Mouse (Mus musculus): ENCODE measurements around the gene Mkrn2os. TPM values are rescaled to one million over a fixed set of nuclear protein-coding genes. Genes with fewer than 3 reads are reported as not detected.

The Mkrn2os gene
- total and polyA plus RNA-seq, 3 experiments, result 0.46 TPM; not detected in 2

DNA sequence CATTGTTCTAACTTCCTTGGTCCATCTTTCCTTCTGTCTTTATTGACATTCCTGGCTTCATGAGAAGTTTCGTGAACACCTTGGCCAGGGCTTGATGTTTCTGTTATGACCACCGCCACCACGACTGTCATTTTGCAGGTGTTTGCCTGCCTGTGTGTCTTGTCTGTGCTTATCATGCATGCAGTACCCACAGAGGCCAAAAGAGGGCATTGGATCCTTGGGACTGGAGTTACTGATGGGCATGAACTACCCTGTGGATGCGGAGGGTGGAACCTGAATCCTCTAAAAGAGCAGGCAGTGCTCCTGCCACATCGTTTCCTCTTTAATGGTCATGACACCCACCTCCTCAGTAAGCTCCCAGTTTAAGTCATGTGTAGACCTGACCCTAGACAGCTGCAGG lies 46.1 kb downstream of the Mkrn2os start (continued):
- TF ChIP-seq NRF1 (IDR thresholded peaks at IDR 0.05; ENCODE audit: insufficient read depth, low read depth, low read length, poor library complexity, severe bottlenecking) (no peak), CTCF (IDR thresholded peaks at IDR 0.05 in 2 of 3, conservative IDR thresholded peaks at IDR 0.05 in 1 of 3; ENCODE audit: control insufficient read depth in 1 of 3, insufficient read depth in 1 of 3, low read depth in 2 of 3, low read length in 3 of 3, poor library complexity in 1 of 3, severe bottlenecking in 1 of 3) (peak; percentile 52 to 80 (median 63)), SIN3A (IDR thresholded peaks at IDR 0.05; ENCODE audit: low read length) (0 out of 2 replicates have a peak, but pooled peaks have one; percentile 26), MAZ (IDR thresholded peaks at IDR 0.05; ENCODE audit: low read depth, low read length) (no peak), ZNF384 (IDR thresholded peaks at IDR 0.05; ENCODE audit: low read depth, low read length) (no peak), CHD1 (IDR thresholded peaks at IDR 0.05; ENCODE audit: low read depth, low read length) (no peak), CHD2 (IDR thresholded peaks at IDR 0.05; ENCODE audit: low read length) (no peak), RAD21 (IDR thresholded peaks at IDR 0.05; ENCODE audit: low read depth, low read length) (peak; percentile 49), ZKSCAN1 (IDR thresholded peaks at IDR 0.05; ENCODE audit: low read depth, low read length) (no peak)

DNA sequence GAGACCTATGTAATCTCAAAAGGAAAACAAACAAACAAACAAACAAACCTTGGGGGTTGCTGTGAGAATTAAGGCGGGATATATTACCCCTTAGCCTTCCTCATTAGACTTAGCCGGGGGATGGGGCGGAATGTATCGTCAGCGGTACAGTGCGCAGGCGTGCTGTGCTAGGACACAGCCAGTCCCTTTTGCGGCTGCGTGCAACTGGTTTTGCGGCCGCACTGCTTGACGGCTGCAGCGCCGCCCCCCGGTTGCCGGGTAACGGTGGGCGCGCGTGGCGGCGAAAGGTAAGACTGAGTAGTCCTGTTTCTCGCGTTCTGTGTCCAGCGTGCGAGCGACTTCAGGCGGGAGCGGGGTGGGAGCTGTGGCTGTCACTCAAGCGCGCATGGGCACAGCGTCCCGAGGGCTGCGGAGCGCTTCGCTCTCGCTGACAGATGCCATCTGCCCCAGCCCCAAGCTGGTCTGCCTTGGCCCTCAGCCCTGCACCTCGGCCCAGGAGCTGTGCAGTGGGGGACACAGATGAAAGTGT lies 47.9 kb downstream of the Mkrn2os start, which contains the start of gene Tsen2:
TSS of gene Tsen2 (plus strand) at position 223 of the 529 bp plus-strand sequence.
- H3K27me3 ChIP-seq (ENCODE audit: control insufficient read depth in 1 of 2, insufficient read depth in 2 of 2, low read length in 2 of 2), result peaks cover 0 to under 1% of the 10 kb centered on the region in 2 experiments; a peak in 2 of 4 replicates
- no peaks in the 10 kb centered on the region for H3K9me3 ChIP-seq (replicated peaks; ENCODE audit: insufficient read depth, low read length)
- peaks cover 1 to 10% of the 10 kb centered on the region in 2 experiments; a peak in 3 of 4 replicates for H3K36me3 ChIP-seq (ENCODE audit: control insufficient read depth in 1 of 2, insufficient read depth in 2 of 2, low read length in 2 of 2)
- peak within 1 kb of the TSS; percentile 73 for H3K9ac ChIP-seq (ENCODE audit: control insufficient read depth, low read depth, low read length, poor library complexity, severe bottlenecking)
- peaks cover 0 to 19% of the 10 kb centered on the region in 2 experiments; a peak in 2 of 4 replicates for H3K4me1 ChIP-seq (ENCODE audit: control insufficient read depth in 1 of 2, insufficient read depth in 2 of 2, low read length in 2 of 2)
- peaks cover 10% of the 10 kb centered on the region for H3K79me2 ChIP-seq (ENCODE audit: control insufficient read depth, insufficient read depth, low read length, poor library complexity)
- DNase-seq (ENCODE audit: low read depth, low spot score), result peak; percentile 98
- peak within 1 kb of the TSS; percentile 32 for H3K27ac ChIP-seq (ENCODE audit: control insufficient read depth, low read depth, low read length)
- H3K4me3 ChIP-seq (ENCODE audit: control insufficient read depth in 1 of 2, insufficient read depth in 1 of 2, low read depth in 2 of 2, low read length in 2 of 2), result peak within 1 kb of the TSS; percentile 81 to 82
- TF ChIP-seq TCF12 (IDR thresholded peaks at IDR 0.05; ENCODE audit: low read depth, low read length) (peak; percentile 54), TBP (IDR thresholded peaks at IDR 0.05; ENCODE audit: low read depth, low read length) (peak; percentile 68), ELF1 (IDR thresholded peaks at IDR 0.05; ENCODE audit: low read depth, low read length) (peak; percentile 26; the same call in 1 of the 2 replicates), HCFC1 (IDR thresholded peaks at IDR 0.05; ENCODE audit: low read depth, low read length) (peak; percentile 87), ZKSCAN1 (IDR thresholded peaks at IDR 0.05; ENCODE audit: low read depth, low read length) (no peak), EP300 (IDR thresholded peaks at IDR 0.05; ENCODE audit: low read depth in 1 of 2, low read length in 2 of 2) (0 out of 4 replicates have a peak, but pooled peaks of 1 of the 2 experiments have one; percentile 4), E2F4 (IDR thresholded peaks at IDR 0.05; ENCODE audit: borderline replicate concordance, low read depth, low read length) (no peak), CHD2 (IDR thresholded peaks at IDR 0.05; ENCODE audit: low read length) (0 out of 2 replicates have a peak, but pooled peaks have one; percentile 10), ZC3H11A (IDR thresholded peaks at IDR 0.05; ENCODE audit: low read depth, low read length) (no peak), USF2 (IDR thresholded peaks at IDR 0.05; ENCODE audit: borderline replicate concordance in 1 of 2, insufficient read depth in 1 of 2, low read depth in 1 of 2, low read length in 2 of 2) (no peak), GATA1 (IDR thresholded peaks at IDR 0.05; ENCODE audit: low read depth, low read length) (no peak), MYC (IDR thresholded peaks at IDR 0.05; ENCODE audit: low read depth, low read length) (peak; percentile 84), MXI1 (IDR thresholded peaks at IDR 0.05; ENCODE audit: low read depth, low read length) (peak; percentile 96), KAT2A (conservative IDR thresholded peaks at IDR 0.05; ENCODE audit: low read depth, low read length) (peak; percentile 47; the same call in 1 of the 2 replicates), SMC3 (IDR thresholded peaks at IDR 0.05; ENCODE audit: low read depth, low read length) (no peak), POLR2AphosphoS2 (IDR thresholded peaks at IDR 0.05; ENCODE audit: low read length) (peak; percentile 83), CTCF (IDR thresholded peaks at IDR 0.05 in 2 of 3, conservative IDR thresholded peaks at IDR 0.05 in 1 of 3; ENCODE audit: control insufficient read depth in 1 of 3, insufficient read depth in 1 of 3, low read depth in 2 of 3, low read length in 3 of 3, poor library complexity in 1 of 3, severe bottlenecking in 1 of 3) (no peak), SIN3A (IDR thresholded peaks at IDR 0.05; ENCODE audit: low read length) (peak; percentile 83), ETS1 (IDR thresholded peaks at IDR 0.05; ENCODE audit: low read depth, low read length) (no peak), USF1 (IDR thresholded peaks at IDR 0.05; ENCODE audit: low read depth, low read length) (no peak), ZMIZ1 (IDR thresholded peaks at IDR 0.05; ENCODE audit: low read depth, low read length) (0 out of 2 replicates have a peak, but pooled peaks have one; percentile 57), MEF2A (IDR thresholded peaks at IDR 0.05; ENCODE audit: extremely low read depth, insufficient replicate concordance, low read depth, low read length, poor library complexity, severe bottlenecking) (no peak), TAL1 (IDR thresholded peaks at IDR 0.05; ENCODE audit: low read length) (no peak), RCOR1 (IDR thresholded peaks at IDR 0.05; ENCODE audit: low read depth, low read length) (no peak), JUND (IDR thresholded peaks at IDR 0.05; ENCODE audit: low read depth, low read length) (no peak), MAX (IDR thresholded peaks at IDR 0.05; ENCODE audit: low read length) (peak; percentile 88), RAD21 (IDR thresholded peaks at IDR 0.05; ENCODE audit: low read depth, low read length) (no peak), NRF1 (IDR thresholded peaks at IDR 0.05; ENCODE audit: insufficient read depth, low read depth, low read length, poor library complexity, severe bottlenecking) (peak; percentile 92), UBTF (IDR thresholded peaks at IDR 0.05; ENCODE audit: borderline replicate concordance, insufficient read depth, low read depth, low read length) (no peak)

Data from MEL (cell line).